Mouse (Mus musculus): ENCODE measurements around the gene Zfp746. TPM values are rescaled to one million over a fixed set of nuclear protein-coding genes. Genes with fewer than 3 reads are reported as not detected.

Zfp746 gene
- total and polyA plus RNA-seq, 2 experiments from 2014 or later, result 15.7 to 40.0 TPM

- WGBS, result 46% methylated on average over 9 of the region's 9 CpGs
- peak overlapping the region; percentile 90 for H3K27ac ChIP-seq (ENCODE audit: low read depth, low read length)
- peak overlapping the region; percentile 89; the same call in 1 of the 2 replicates for H3K9ac ChIP-seq (replicated peaks; ENCODE audit: low read length, poor library complexity, severe bottlenecking)
- peaks cover 4% of the 10 kb centered on the region for H3K4me1 ChIP-seq (ENCODE audit: insufficient read depth, low read length)
- ATAC-seq (ENCODE audit: low FRiP score), result no peak
- no peaks in the 10 kb centered on the region for H3K27me3 ChIP-seq (ENCODE audit: insufficient read depth, low read length)
- H3K4me2 ChIP-seq (ENCODE audit: low read depth, low read length, poor library complexity, severe bottlenecking), result peak overlapping the region; percentile 91
- peaks cover under 1% of the 10 kb centered on the region; the same call in 1 of the 2 replicates for H3K36me3 ChIP-seq (ENCODE audit: insufficient read depth, low read length)
- H3K4me3 ChIP-seq (ENCODE audit: low read depth, low read length), result peak overlapping the region; percentile 84
- no peak for TF ChIP-seq CTCF (IDR thresholded peaks at IDR 0.05)
- H3K9me3 ChIP-seq (ENCODE audit: low read length), result no peaks in the 10 kb centered on the region
- peak; percentile 3 for DNase-seq (ENCODE audit: low spot score)
These were observed 36.9 kb downstream of the Zfp746 start for GRCm38 (mm10) chr6:48049273-48050065.

- Histone ChIP-seq H3K27me3 (ENCODE audit: insufficient read depth, low read length) (no peaks in the 10 kb centered on the region), H3K9ac (replicated peaks; ENCODE audit: low read length, poor library complexity, severe bottlenecking) (peak within 1 kb of the TSS; percentile 89)
- TF ChIP-seq CTCF (IDR thresholded peaks at IDR 0.05), result peak; percentile 64
These were observed 37.7 kb downstream of the Zfp746 start, which contains the start of gene Zfp777 for GRCm38 (mm10) chr6:48048426-48049272. Gene Zfp777 (minus strand): TSS chr6:48048911.

GRCm38 (mm10) chr6:48047450-48048351 is 38.7 kb downstream of the Zfp746 start:
- H3K27ac ChIP-seq (ENCODE audit: low read depth, low read length), result peak overlapping the region; percentile 90
- H3K9ac ChIP-seq (replicated peaks; ENCODE audit: low read length, poor library complexity, severe bottlenecking), result peak overlapping the region; percentile 89
- H3K9me3 ChIP-seq (ENCODE audit: low read length), result no peaks in the 10 kb centered on the region
- ATAC-seq (ENCODE audit: low FRiP score) (peak; percentile 72), DNase-seq (ENCODE audit: low spot score) (peak; percentile 30)
- peaks cover 18% of the 10 kb centered on the region for H3K36me3 ChIP-seq (ENCODE audit: insufficient read depth, low read length)
- H3K4me2 ChIP-seq (ENCODE audit: low read depth, low read length, poor library complexity, severe bottlenecking), result peak overlapping the region; percentile 91
- under 1% methylated on average over 46 of the region's 150 CpGs for WGBS
- H3K27me3 ChIP-seq (ENCODE audit: insufficient read depth, low read length), result no peaks in the 10 kb centered on the region
- H3K4me1 ChIP-seq (ENCODE audit: insufficient read depth, low read length), result peaks cover 4% of the 10 kb centered on the region
- no peak for TF ChIP-seq CTCF (IDR thresholded peaks at IDR 0.05)
- peak overlapping the region; percentile 84 for H3K4me3 ChIP-seq (ENCODE audit: low read depth, low read length)

More at GRCm38 (mm10) chr6:48048426-48049272, 37.7 kb downstream of the Zfp746 start, which contains the start of gene Zfp777:
- peak within 1 kb of the TSS; percentile 84 for H3K4me3 ChIP-seq (ENCODE audit: low read depth, low read length)
- H3K36me3 ChIP-seq (ENCODE audit: insufficient read depth, low read length), result peaks cover 9% of the 10 kb centered on the region
- ATAC-seq (ENCODE audit: low FRiP score) (peak; percentile 88), DNase-seq (ENCODE audit: low spot score) (peak; percentile 92)
- WGBS, result under 1% methylated on average over 43 of the region's 82 CpGs
- H3K4me1 ChIP-seq (ENCODE audit: insufficient read depth, low read length), result peaks cover 4% of the 10 kb centered on the region
- H3K9me3 ChIP-seq (ENCODE audit: low read length), result no peaks in the 10 kb centered on the region
- H3K27ac ChIP-seq (ENCODE audit: low read depth, low read length), result peak within 1 kb of the TSS; percentile 90
- peak within 1 kb of the TSS; percentile 91 for H3K4me2 ChIP-seq (ENCODE audit: low read depth, low read length, poor library complexity, severe bottlenecking)

GRCm38 (mm10) chr6:48047114-48047449 is 39.3 kb downstream of the Zfp746 start:
- Histone ChIP-seq H3K4me2 (ENCODE audit: low read depth, low read length, poor library complexity, severe bottlenecking) (peak overlapping the region; percentile 91), H3K4me1 (ENCODE audit: insufficient read depth, low read length) (peaks cover 4% of the 10 kb centered on the region), H3K4me3 (ENCODE audit: low read depth, low read length) (peak overlapping the region; percentile 84), H3K36me3 (ENCODE audit: insufficient read depth, low read length) (peaks cover 21% of the 10 kb centered on the region), H3K9ac (replicated peaks; ENCODE audit: low read length, poor library complexity, severe bottlenecking) (peak overlapping the region; percentile 89), H3K9me3 (ENCODE audit: low read length) (no peaks in the 10 kb centered on the region), H3K27me3 (ENCODE audit: insufficient read depth, low read length) (no peaks in the 10 kb centered on the region), H3K27ac (ENCODE audit: low read depth, low read length) (peak overlapping the region; percentile 90)
- ATAC-seq (ENCODE audit: low FRiP score) (peak; percentile 21; the same call in 1 of the 2 replicates), DNase-seq (ENCODE audit: low spot score) (peak; percentile 26)
- TF ChIP-seq CTCF (IDR thresholded peaks at IDR 0.05), result peak; percentile 60
- 6% methylated on average over 12 of the region's 12 CpGs for WGBS

GRCm38 (mm10) chr6:48032661-48033060 is 53.7 kb downstream of the Zfp746 start:
- no peaks in the 10 kb centered on the region for H3K9me3 ChIP-seq (ENCODE audit: low read length)
- H3K4me3 ChIP-seq (ENCODE audit: low read depth, low read length), result no peak overlapping the region
- ATAC-seq (ENCODE audit: low FRiP score), result no peak
- no peaks in the 10 kb centered on the region for H3K27me3 ChIP-seq (ENCODE audit: insufficient read depth, low read length)
- no peak overlapping the region for H3K9ac ChIP-seq (replicated peaks; ENCODE audit: low read length, poor library complexity, severe bottlenecking)
- H3K27ac ChIP-seq (ENCODE audit: low read depth, low read length), result no peak overlapping the region
- DNase-seq (ENCODE audit: low spot score), result no peak
- H3K4me1 ChIP-seq (ENCODE audit: insufficient read depth, low read length), result no peaks in the 10 kb centered on the region
- TF ChIP-seq CTCF (IDR thresholded peaks at IDR 0.05), result no peak
- H3K36me3 ChIP-seq (ENCODE audit: insufficient read depth, low read length), result peaks cover 68% of the 10 kb centered on the region
- H3K4me2 ChIP-seq (ENCODE audit: low read depth, low read length, poor library complexity, severe bottlenecking), result no peak overlapping the region

All from midbrain, postnatal 0 days (tissue).